Mouse (Mus musculus) liver, postnatal 0 days (tissue): ENCODE results near the gene Trappc11. TPM values are rescaled to one million over a fixed set of nuclear protein-coding genes. Genes with fewer than 3 reads are reported as not detected.

Source experiments
- ATAC-seq: fragments of 200-750 bp; cut with Nextera tagmentation; 2 replicates; pipeline ENCODE4 v1.8.0; 2017; ENCODE audit warnings: mild to moderate bottlenecking, moderate library complexity
- DNase-seq: peaks from one replicate; pipeline ENCODE4 v3.0.0-alpha.2; 2016
- H3K27ac ChIP-seq: fragments of 300-500 bp; sonication (generic); 2 replicates; pipeline ENCODE4 v1.5.1; 2014; ENCODE audit warnings: antibody characterized with exemption, moderate library complexity, mild to moderate bottlenecking, low read depth
- H3K27me3 ChIP-seq: fragments of 300-500 bp; sonication (generic); 2 replicates; pipeline ENCODE4 v1.6.1; 2014; ENCODE audit warnings: low read length, control low read depth, mixed read lengths; ENCODE audit not compliant: insufficient read depth
- H3K36me3 ChIP-seq: fragments of 300-500 bp; sonication (generic); replicated peaks from 2 replicates; pipeline ENCODE4 v1.6.1; 2014; ENCODE audit warnings: mild to moderate bottlenecking, control low read depth, low read length, moderate library complexity, mixed read lengths; ENCODE audit not compliant: insufficient read depth
- H3K4me1 ChIP-seq: fragments of 300-500 bp; sonication (generic); 2 replicates; pipeline ENCODE4 v1.6.1; 2014; ENCODE audit warnings: antibody characterized with exemption, mild to moderate bottlenecking, control low read depth; ENCODE audit not compliant: insufficient read depth
- H3K4me2 ChIP-seq: fragments of 300-500 bp; sonication (generic); 2 replicates; pipeline ENCODE4 v1.6.1; 2014; ENCODE audit warnings: low read depth, mild to moderate bottlenecking, low read length, moderate library complexity, mixed read lengths
- H3K4me3 ChIP-seq: fragments of 300-500 bp; sonication (generic); 2 replicates; pipeline ENCODE4 v1.5.1; 2014; ENCODE audit warnings: low read depth, low read length
- H3K9ac ChIP-seq: fragments of 300-500 bp; sonication (generic); replicated peaks from 2 replicates; pipeline ENCODE4 v1.6.1; 2014; ENCODE audit warnings: mild to moderate bottlenecking, moderate library complexity
- H3K9me3 ChIP-seq: fragments of 300-500 bp; sonication (generic); 2 replicates; pipeline ENCODE4 v1.6.1; 2016; ENCODE audit warnings: mild to moderate bottlenecking, control low read depth, low read length, mixed read lengths
- CTCF ChIP-seq: sonication (generic); IDR thresholded peaks from 2 replicates; pipeline ENCODE4 v1.5.1; 2016; ENCODE audit warnings: antibody characterized with exemption, low read depth
- EP300 ChIP-seq: IDR thresholded peaks from 2 replicates; pipeline ENCODE4 v1.6.1; 2016; ENCODE audit warnings: antibody characterized with exemption, low read depth, mild to moderate bottlenecking
- WGBS: fragments of 180-500 bp; shearing (Covaris S2); extraction: QIAGEN DNeasy Blood & Tissue Kit; methylation state at CpG from one replicate; pipeline ENCODE4 v1.1.7; 2014; ENCODE audit not compliant: insufficient replicate concordance; 5-methylcytosine and 5-hydroxymethylcytosine counted together
- polyA plus RNA-seq: library from polyadenylated mRNA; unstranded; fragments of >200 nt; fragmentation: Nextera tagmentation; extraction: Ambion mirVana; gene quantifications from 2 replicates; pipeline ENCODE4 v1.2.1, GENCODE M21; 2015

Gene Trappc11
- polyA plus RNA-seq, 1 experiment from 2014 or later: 10.2 TPM

DNA sequence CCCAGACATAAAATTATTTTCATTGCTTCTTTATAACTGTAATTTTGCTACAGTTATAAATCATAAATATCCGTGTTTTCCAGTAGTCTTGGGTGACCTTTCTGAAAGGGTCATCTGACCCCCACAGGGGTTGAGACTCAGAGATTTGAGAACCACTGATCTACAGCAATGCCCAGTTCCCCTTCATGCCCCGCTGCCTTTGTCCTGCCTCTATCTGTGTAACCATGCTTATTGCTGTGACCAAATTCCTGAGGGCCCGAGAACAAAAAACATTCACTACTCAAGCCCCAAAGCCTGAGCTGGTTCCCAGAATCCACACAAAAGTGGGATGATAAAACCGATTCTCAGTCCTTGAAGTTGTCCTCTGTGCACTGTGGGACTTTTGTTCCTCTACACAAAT is 5.1 kb upstream of the Trappc11 start:
- WGBS: 82% methylated on average over 4 of the region's 4 CpGs
- H3K27me3 ChIP-seq: no peaks in the 10 kb centered on the region
- no peak overlapping the region for H3K4me2 ChIP-seq
- H3K36me3 ChIP-seq: peaks cover 15% of the 10 kb centered on the region
- no peaks in the 10 kb centered on the region for H3K9me3 ChIP-seq
- no peak for TF ChIP-seq EP300
- no peak for TF ChIP-seq CTCF
- H3K4me3 ChIP-seq: no peak overlapping the region
- H3K9ac ChIP-seq: no peak overlapping the region
- no peak overlapping the region for H3K27ac ChIP-seq
- ATAC-seq (no peak), DNase-seq (no peak)
- peaks cover 9% of the 10 kb centered on the region for H3K4me1 ChIP-seq

GRCm38 (mm10) chr8:47528094-47528493 is 5.2 kb downstream of the Trappc11 start:
- 76% methylated on average over 1 of the region's 1 CpGs for WGBS
- DNase-seq (no peak), ATAC-seq (no peak)
- no peaks in the 10 kb centered on the region for H3K9me3 ChIP-seq
- no peak overlapping the region for H3K9ac ChIP-seq
- no peaks in the 10 kb centered on the region for H3K27me3 ChIP-seq
- H3K36me3 ChIP-seq: peaks cover 46% of the 10 kb centered on the region
- no peak overlapping the region for H3K4me2 ChIP-seq
- no peak for TF ChIP-seq EP300
- TF ChIP-seq CTCF: no peak
- no peak overlapping the region for H3K4me3 ChIP-seq
- H3K4me1 ChIP-seq: peaks cover 10% of the 10 kb centered on the region
- no peak overlapping the region for H3K27ac ChIP-seq

DNA sequence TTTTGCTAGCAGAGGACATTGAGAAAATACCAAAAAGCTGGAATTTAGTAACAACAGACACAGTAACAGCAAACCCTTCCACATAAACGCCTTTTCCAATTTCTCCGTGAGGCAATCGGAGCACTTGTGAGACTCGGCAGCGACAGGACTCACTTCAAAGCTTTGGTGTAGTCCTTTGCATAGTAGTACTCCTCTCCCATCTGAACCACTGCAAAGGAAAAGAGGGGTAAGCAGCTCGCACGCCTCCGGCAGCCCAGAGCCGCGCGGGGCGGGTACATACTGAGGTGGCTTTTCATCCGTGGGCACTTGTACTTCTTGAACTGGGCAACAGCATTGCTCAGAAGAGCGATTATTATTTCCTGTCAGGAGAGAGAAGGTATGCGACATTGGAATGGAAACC is 19.7 kb downstream of the Trappc11 start:
- 93% methylated on average over 15 of the region's 15 CpGs for WGBS
- Histone ChIP-seq H3K4me2 (no peak overlapping the region), H3K36me3 (peaks cover 61% of the 10 kb centered on the region), H3K9ac (no peak overlapping the region), H3K9me3 (no peaks in the 10 kb centered on the region), H3K27me3 (no peaks in the 10 kb centered on the region), H3K27ac (no peak overlapping the region), H3K4me3 (no peak overlapping the region), H3K4me1 (no peaks in the 10 kb centered on the region)
- ATAC-seq (no peak), DNase-seq (no peak)
- no peak for TF ChIP-seq CTCF
- TF ChIP-seq EP300: no peak

DNA sequence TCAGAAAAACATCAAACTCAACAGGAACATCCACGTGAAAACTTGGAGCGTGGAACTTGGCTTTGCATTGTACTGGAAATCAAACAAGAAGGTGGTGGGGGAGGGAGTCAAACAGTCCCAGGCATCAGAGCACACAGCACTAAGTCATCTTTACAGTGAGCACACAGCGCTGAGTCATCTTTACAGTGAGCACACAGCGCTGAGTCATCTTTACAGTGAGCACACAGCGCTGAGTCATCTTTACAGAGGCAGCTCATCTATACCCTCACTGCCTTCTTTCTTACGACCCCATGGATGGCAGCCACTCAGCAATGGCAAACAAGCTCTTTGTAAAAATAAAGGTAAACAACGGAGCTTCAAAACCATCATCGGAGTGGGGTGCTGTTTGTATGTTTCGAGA is 22.3 kb downstream of the Trappc11 start:
- ATAC-seq (peak; percentile 89), DNase-seq (no peak)
- Histone ChIP-seq H3K4me3 (no peak overlapping the region), H3K4me2 (no peak overlapping the region), H3K27me3 (no peaks in the 10 kb centered on the region), H3K9ac (no peak overlapping the region), H3K4me1 (no peaks in the 10 kb centered on the region), H3K27ac (no peak overlapping the region), H3K36me3 (peaks cover 64% of the 10 kb centered on the region), H3K9me3 (no peaks in the 10 kb centered on the region)
- WGBS: 86% methylated on average over 9 of the region's 9 CpGs
- no peak for TF ChIP-seq EP300
- TF ChIP-seq CTCF: no peak

- H3K27ac ChIP-seq: no peak overlapping the region
- H3K36me3 ChIP-seq: peaks cover 73% of the 10 kb centered on the region
- H3K4me2 ChIP-seq: no peak overlapping the region
- H3K4me3 ChIP-seq: no peak overlapping the region
- no peak overlapping the region for H3K9ac ChIP-seq
- no peak for TF ChIP-seq CTCF
- no peak for TF ChIP-seq EP300
- 86% methylated on average over 12 of the region's 12 CpGs for whole genome bisulfite sequencing
- DNase-seq (no peak), ATAC-seq (no peak)
- no peaks in the 10 kb centered on the region for H3K9me3 ChIP-seq
- no peaks in the 10 kb centered on the region for H3K27me3 ChIP-seq
- H3K4me1 ChIP-seq: no peaks in the 10 kb centered on the region
Measured at GRCm38 (mm10) chr8:47505431-47505830, 27.8 kb downstream of the Trappc11 start.

- Histone ChIP-seq H3K36me3 (peaks cover 69% of the 10 kb centered on the region), H3K4me1 (no peaks in the 10 kb centered on the region), H3K27me3 (no peaks in the 10 kb centered on the region), H3K27ac (no peak overlapping the region), H3K4me2 (no peak overlapping the region), H3K9ac (no peak overlapping the region), H3K4me3 (no peak overlapping the region), H3K9me3 (no peaks in the 10 kb centered on the region)
- TF ChIP-seq EP300: no peak
- no peak for TF ChIP-seq CTCF
- WGBS: 95% methylated on average over 13 of the region's 13 CpGs
- DNase-seq (no peak), ATAC-seq (no peak)
Measured at GRCm38 (mm10) chr8:47502546-47502945, 30.7 kb downstream of the Trappc11 start.

DNA sequence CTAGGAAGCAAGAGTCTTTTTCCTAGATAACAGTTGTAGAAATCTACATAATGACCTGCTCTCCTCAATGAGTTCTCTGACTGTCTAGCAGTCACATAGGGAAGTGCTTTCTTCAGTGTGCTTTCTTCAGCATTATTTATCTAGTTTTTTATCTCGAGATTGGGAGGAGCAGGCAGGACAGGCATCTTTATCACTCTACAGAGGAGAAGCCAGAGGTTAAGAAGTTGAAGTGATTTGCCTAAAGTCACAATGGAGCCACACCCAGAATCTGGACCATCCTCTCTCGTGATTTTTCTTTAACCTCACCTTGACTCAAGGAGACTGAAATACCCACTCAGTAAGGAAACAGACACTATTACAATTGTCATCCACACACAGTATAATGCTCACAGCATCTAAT is 31.3 kb downstream of the Trappc11 start:
- TF ChIP-seq EP300 (no peak), CTCF (no peak)
- no peaks in the 10 kb centered on the region for H3K9me3 ChIP-seq
- H3K27ac ChIP-seq: no peak overlapping the region
- ATAC-seq (no peak), DNase-seq (no peak)
- H3K27me3 ChIP-seq: no peaks in the 10 kb centered on the region
- no peak overlapping the region for H3K4me2 ChIP-seq
- H3K4me3 ChIP-seq: no peak overlapping the region
- H3K9ac ChIP-seq: no peak overlapping the region
- WGBS: 50% methylated on average over 2 of the region's 2 CpGs
- H3K36me3 ChIP-seq: peaks cover 69% of the 10 kb centered on the region
- no peaks in the 10 kb centered on the region for H3K4me1 ChIP-seq
